Mouse (Mus musculus) myocyte (in vitro differentiated cells): ENCODE data around the gene Eif4g3. TPM values are rescaled to one million over a fixed set of nuclear protein-coding genes. Genes with fewer than 3 reads are reported as not detected.

Experiments used
- H3K27me3 ChIP-seq: one replicate; pipeline ENCODE4 v1.6.1; 2011; ENCODE audit not compliant: control insufficient read depth, insufficient read depth, insufficient read length
- H3K36me3 ChIP-seq: one replicate; pipeline ENCODE4 v1.6.1; 2011; ENCODE audit not compliant: control insufficient read depth, insufficient read depth
- H3K4me2 ChIP-seq: one replicate; pipeline ENCODE4 v1.6.1; 2011; ENCODE audit warnings: low read depth, control low read depth
- H3K4me3 ChIP-seq: one replicate; pipeline ENCODE4 v1.5.1; 2011; ENCODE audit warnings: mild to moderate bottlenecking, control low read depth, moderate library complexity
- H3K79me2 ChIP-seq: one replicate; pipeline ENCODE4 v1.6.1; 2011; ENCODE audit not compliant: control insufficient read depth, insufficient read depth
- H3ac ChIP-seq: one replicate; pipeline ENCODE4 v1.6.1; 2011; ENCODE audit not compliant: control insufficient read depth, insufficient read length
- CEBPB ChIP-seq: IDR thresholded peaks from 2 replicates; pipeline ENCODE4 v1.6.1; 2011; ENCODE audit warnings: mild to moderate bottlenecking, moderate library complexity; ENCODE audit not compliant: poor library complexity, insufficient read depth, severe bottlenecking
- E2F4 ChIP-seq: IDR thresholded peaks from one replicate; pipeline ENCODE4 v1.6.1; 2011; ENCODE audit warnings: mild to moderate bottlenecking, control low read depth, moderate library complexity; ENCODE audit not compliant: insufficient read depth
- MAX ChIP-seq: IDR thresholded peaks from one replicate; pipeline ENCODE4 v1.6.1; 2011; ENCODE audit warnings: low read depth, mild to moderate bottlenecking, control low read depth
- MYOD1 ChIP-seq, 3 experiments: IDR thresholded peaks; one replicate each; pipeline ENCODE4 v1.6.1; 2011; ENCODE audit warnings: control low read depth in 2 of 3, low read depth in 2 of 3, mild to moderate bottlenecking in 2 of 3, moderate library complexity in 1 of 3; ENCODE audit not compliant: insufficient read length in 2 of 3, control insufficient read depth in 1 of 3
- MYOG ChIP-seq, 3 experiments: IDR thresholded peaks; one replicate each; pipeline ENCODE4 v1.6.1; 2011; ENCODE audit warnings: control low read depth in 2 of 3, low read depth in 2 of 3, mild to moderate bottlenecking in 2 of 3; ENCODE audit not compliant: insufficient read length in 2 of 3, control insufficient read depth in 1 of 3, insufficient read depth in 1 of 3
- POLR2A ChIP-seq: IDR thresholded peaks from one replicate; pipeline ENCODE4 v1.6.1; 2011; ENCODE audit warnings: low read depth, mild to moderate bottlenecking, control low read depth, moderate library complexity; ENCODE audit not compliant: insufficient read length
- POLR2AphosphoS2 ChIP-seq: IDR thresholded peaks from one replicate; pipeline ENCODE4 v1.6.1; 2011; ENCODE audit warnings: low read depth, control low read depth; ENCODE audit not compliant: insufficient read length
- REST ChIP-seq: IDR thresholded peaks from one replicate; pipeline ENCODE4 v1.6.1; 2011; ENCODE audit warnings: mild to moderate bottlenecking, control low read depth, moderate library complexity; ENCODE audit not compliant: insufficient read depth, insufficient read length
- SRF ChIP-seq: IDR thresholded peaks from one replicate; pipeline ENCODE4 v1.6.1; 2011; ENCODE audit warnings: low read depth; ENCODE audit not compliant: control insufficient read depth, insufficient read length
- TCF12 ChIP-seq: IDR thresholded peaks from one replicate; pipeline ENCODE4 v1.6.1; 2011; ENCODE audit warnings: mild to moderate bottlenecking, control low read depth; ENCODE audit not compliant: poor library complexity, insufficient read depth, severe bottlenecking
- TCF3 ChIP-seq: IDR thresholded peaks from one replicate; pipeline ENCODE4 v1.6.1; 2011; ENCODE audit warnings: low read depth, control low read depth; ENCODE audit not compliant: insufficient read length
- USF1 ChIP-seq: IDR thresholded peaks from one replicate; pipeline ENCODE4 v1.6.1; 2011; ENCODE audit warnings: low read depth, mild to moderate bottlenecking, control low read depth, moderate library complexity
- polyA plus RNA-seq: library from polyadenylated mRNA; unstranded; fragments of >200 nt; fragmentation: generic; extraction: Trizol; gene quantifications from one replicate; pipeline ENCODE4 v1.2.1, GENCODE M21; 2012; ENCODE audit warnings: missing spikeins

The Eif4g3 gene
- polyA plus RNA-seq, 1 experiment = 32.9 TPM

GRCm38 (mm10) chr4:138223623-138224022 lies 230.8 kb downstream of the Eif4g3 start:
- no peak for TF ChIP-seq USF1
- TF ChIP-seq CEBPB = no peak
- Histone ChIP-seq H3ac (no peak overlapping the region), H3K4me3 (no peak overlapping the region), H3K79me2 (peaks cover 45% of the 10 kb centered on the region), H3K27me3 (no peaks in the 10 kb centered on the region), H3K36me3 (peaks cover 43% of the 10 kb centered on the region), H3K4me2 (no peak overlapping the region)

- Histone ChIP-seq H3ac (no peak overlapping the region), H3K79me2 (no peaks in the 10 kb centered on the region), H3K4me3 (no peak overlapping the region), H3K4me2 (no peak overlapping the region), H3K36me3 (peaks cover 21% of the 10 kb centered on the region), H3K27me3 (no peaks in the 10 kb centered on the region)
- TF ChIP-seq MAX = no peak
- peak; percentile 22 for TF ChIP-seq POLR2AphosphoS2
Measured at GRCm38 (mm10) chr4:138246756-138247665, 254.2 kb downstream of the Eif4g3 start.

GRCm38 (mm10) chr4:138250088-138250960 lies 257.5 kb downstream of the Eif4g3 start, which contains the start of the genes Sh2d5 and Kif17:
Gene Sh2d5, plus strand, starts transcription at chr4:138250403.
Gene Kif17, plus strand, starts transcription at chr4:138250435.
- TF ChIP-seq POLR2AphosphoS2 (no peak), POLR2A (no peak), MYOG (IDR thresholded peaks at IDR 0.05; ENCODE audit: control insufficient read depth in 1 of 3, insufficient read depth in 1 of 3, insufficient read length in 2 of 3, low read depth in 2 of 3) (no peak), CEBPB (no peak), SRF (no peak), USF1 (no peak), MYOD1 (IDR thresholded peaks at IDR 0.05; ENCODE audit: control insufficient read depth in 1 of 3, insufficient read length in 2 of 3, low read depth in 2 of 3) (no peak), TCF12 (no peak), E2F4 (no peak), TCF3 (no peak), REST (no peak), MAX (no peak)
- no peaks in the 10 kb centered on the region for H3K27me3 ChIP-seq
- no peak within 1 kb of the TSS for H3K4me2 ChIP-seq
- H3ac ChIP-seq = no peak within 1 kb of the TSS
- no peak within 1 kb of the TSS for H3K4me3 ChIP-seq
- H3K79me2 ChIP-seq = no peaks in the 10 kb centered on the region
- no peaks in the 10 kb centered on the region for H3K36me3 ChIP-seq

GRCm38 (mm10) chr4:138251819-138252218 lies 259.0 kb downstream of the Eif4g3 start:
- Histone ChIP-seq H3K36me3 (no peaks in the 10 kb centered on the region), H3K4me2 (no peak overlapping the region), H3ac (no peak overlapping the region), H3K79me2 (no peaks in the 10 kb centered on the region), H3K27me3 (no peaks in the 10 kb centered on the region), H3K4me3 (no peak overlapping the region)
- no peak for TF ChIP-seq REST
- no peak for TF ChIP-seq SRF
- TF ChIP-seq MYOG (IDR thresholded peaks at IDR 0.05; ENCODE audit: control insufficient read depth in 1 of 3, insufficient read depth in 1 of 3, insufficient read length in 2 of 3, low read depth in 2 of 3) = no peak
- no peak for TF ChIP-seq TCF12
- TF ChIP-seq MYOD1 (IDR thresholded peaks at IDR 0.05; ENCODE audit: control insufficient read depth in 1 of 3, insufficient read length in 2 of 3, low read depth in 2 of 3) = no peak
- no peak for TF ChIP-seq CEBPB
- no peak for TF ChIP-seq MAX
- TF ChIP-seq USF1 = no peak
- TF ChIP-seq TCF3 = no peak
- TF ChIP-seq E2F4 = no peak
- no peak for TF ChIP-seq POLR2A
- TF ChIP-seq POLR2AphosphoS2 = no peak

- H3K27me3 ChIP-seq = no peaks in the 10 kb centered on the region
- TF ChIP-seq MAX (no peak), POLR2A (no peak), USF1 (no peak), MYOD1 (IDR thresholded peaks at IDR 0.05; ENCODE audit: control insufficient read depth in 1 of 3, insufficient read length in 2 of 3, low read depth in 2 of 3) (no peak), POLR2AphosphoS2 (no peak), SRF (no peak), E2F4 (no peak), CEBPB (no peak), MYOG (IDR thresholded peaks at IDR 0.05; ENCODE audit: control insufficient read depth in 1 of 3, insufficient read depth in 1 of 3, insufficient read length in 2 of 3, low read depth in 2 of 3) (no peak), REST (no peak), TCF3 (no peak), TCF12 (no peak)
- H3K36me3 ChIP-seq = no peaks in the 10 kb centered on the region
- H3K4me3 ChIP-seq = no peak overlapping the region
- no peak overlapping the region for H3K4me2 ChIP-seq
- H3K79me2 ChIP-seq = no peaks in the 10 kb centered on the region
- H3ac ChIP-seq = no peak overlapping the region
Measured at GRCm38 (mm10) chr4:138252231-138252630, 259.4 kb downstream of the Eif4g3 start.
